Mouse (Mus musculus) right cerebral cortex, postnatal 36 days (tissue): ENCODE measurements around the gene Gm15517.
"Not testable (repeated sequence)": the region's sequence is repeated elsewhere in the genome, so short reads cannot be mapped to it uniquely, and the experiment has no call there.

Experiments used
- DNase-seq, 2 experiments: peaks; one replicate each; pipeline ENCODE4 v3.0.0; 2022; ENCODE audit warnings: low spot score in 2 of 2, mixed read lengths in 1 of 2

The Gm15517 gene

DNA sequence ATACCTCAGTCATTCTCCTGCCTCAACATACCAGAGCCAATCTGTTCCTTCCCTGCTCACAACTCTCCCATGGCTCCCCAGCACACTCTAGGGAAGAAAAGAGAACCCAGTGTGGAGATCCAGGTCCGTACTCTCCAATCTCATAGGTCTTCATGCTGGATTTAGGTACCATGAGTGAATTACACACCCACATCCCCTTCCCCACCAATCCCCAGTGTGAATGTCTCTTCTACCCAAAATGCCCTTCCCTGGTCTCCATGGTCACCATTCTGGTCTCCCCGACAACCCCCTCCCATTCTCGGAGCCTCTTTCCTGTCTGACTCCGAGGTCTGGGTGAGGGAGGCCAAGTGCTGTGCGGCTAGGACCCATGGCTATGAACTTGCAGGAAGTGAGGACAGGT, at the start of gene Gm15517:
Gm15517 (plus strand) TSS at position 301 of the 400 bp plus-strand sequence.
- DNase-seq: no peak

DNA sequence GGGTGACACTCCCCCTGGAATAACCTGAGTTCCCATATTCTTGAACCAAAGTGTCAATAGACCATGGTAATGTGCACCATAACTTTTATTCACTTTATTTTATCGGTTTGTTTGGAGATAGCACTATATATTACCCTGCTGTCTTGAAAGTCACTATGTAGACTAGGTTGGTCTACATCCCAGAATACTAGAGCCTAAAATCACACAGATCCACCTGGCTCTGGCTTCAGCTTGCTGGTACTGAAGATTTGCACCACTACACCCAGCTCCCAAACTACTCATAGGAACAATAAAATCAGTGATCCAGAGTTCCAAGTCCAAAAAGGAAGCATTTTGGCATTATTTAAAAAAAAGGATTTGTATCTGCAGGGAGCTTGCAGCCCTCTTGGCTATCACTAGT, 45.6 kb upstream of the Gm15517 start, which contains the start of gene Klk1b5:
Klk1b5 (plus strand) TSS at position 301 of the 400 bp plus-strand sequence.
- no peak for DNase-seq

DNA sequence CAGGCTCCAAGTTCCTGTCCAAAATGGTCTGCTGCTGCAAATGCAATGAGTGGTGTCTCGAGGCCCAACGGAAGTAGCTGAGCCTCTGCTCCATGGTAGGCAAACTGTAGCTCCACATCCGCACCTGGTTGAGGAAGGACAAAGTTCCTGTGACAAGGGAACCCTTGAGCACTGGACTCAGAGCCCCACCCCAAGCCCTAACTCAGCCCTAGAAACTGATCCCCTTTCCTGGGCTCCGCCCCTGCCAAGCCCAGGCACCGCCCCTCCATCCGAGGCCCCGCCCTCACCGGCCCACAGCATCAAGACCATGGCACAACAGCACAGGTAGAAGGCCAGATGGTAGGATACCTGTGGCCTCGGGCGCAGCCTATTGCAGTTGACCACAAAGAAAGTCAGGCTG, 39.6 kb upstream of the Gm15517 start:
- DNase-seq: not testable (repeated sequence)

DNA sequence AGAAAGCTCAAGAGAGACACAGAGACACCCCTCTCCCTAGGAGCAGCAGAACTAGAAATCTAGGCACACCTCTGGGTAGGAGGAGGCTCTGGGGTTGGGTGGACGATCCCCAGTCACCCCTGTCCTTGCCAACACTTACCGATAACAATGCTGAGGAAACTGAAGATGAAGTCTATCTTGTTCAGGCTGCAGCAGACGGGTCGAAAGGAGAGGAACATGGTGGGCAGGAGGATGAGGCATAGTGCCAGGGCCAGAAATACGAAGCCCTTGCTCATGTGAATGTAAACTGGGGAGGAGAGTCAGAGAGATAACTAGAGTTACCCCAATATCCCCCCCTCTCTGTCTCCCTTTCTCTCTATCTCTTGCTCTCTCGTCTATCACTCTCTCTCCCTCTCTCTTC, 38.9 kb upstream of the Gm15517 start:
- DNase-seq: not testable (repeated sequence)

DNA sequence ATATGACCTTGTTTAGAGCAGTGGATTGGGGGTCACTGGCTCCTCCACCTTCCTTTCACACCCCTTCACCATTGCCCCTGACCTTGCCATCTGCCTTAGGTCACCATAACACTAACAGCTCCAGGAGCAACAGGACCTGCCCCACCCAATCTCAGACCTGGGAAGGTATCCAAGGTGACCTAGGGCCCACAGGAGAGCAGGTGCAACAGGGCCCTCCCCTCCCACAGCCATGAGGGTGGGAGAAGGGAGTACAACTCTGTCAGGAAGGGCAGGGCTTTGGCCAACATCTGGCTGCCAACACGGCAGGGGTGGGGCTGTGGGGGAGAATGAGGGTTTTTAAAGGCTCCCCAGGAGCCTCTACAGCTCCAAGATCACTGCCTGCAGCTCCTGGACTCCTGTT, 36.2 kb upstream of the Gm15517 start, which contains the start of gene Klk1:
Klk1 (plus strand) TSS at position 285 of the 400 bp plus-strand sequence.
- no peak for DNase-seq

DNA sequence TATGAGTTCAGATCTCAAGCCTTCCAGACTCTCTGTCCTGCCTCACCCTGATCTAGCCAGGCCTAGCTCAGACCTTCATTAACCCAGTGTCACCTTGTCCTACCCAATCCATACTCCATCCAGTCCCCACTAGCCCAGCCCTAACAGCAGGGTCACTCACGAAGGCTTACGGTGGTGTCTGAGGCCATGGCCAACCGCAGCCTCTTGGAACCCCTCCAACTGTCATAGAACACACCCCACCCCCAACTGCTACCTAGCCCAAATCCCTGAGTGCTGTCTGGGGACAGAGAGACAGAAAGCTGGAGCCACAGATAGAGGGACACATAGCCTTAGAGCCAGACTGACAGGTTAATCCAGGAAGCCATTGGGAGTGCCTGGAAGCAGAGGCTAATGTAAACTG, 25.3 kb upstream of the Gm15517 start, which contains the start of gene Gm36864:
Gm36864 (plus strand) TSS at position 269 of the 400 bp plus-strand sequence.
- DNase-seq: no peak

DNA sequence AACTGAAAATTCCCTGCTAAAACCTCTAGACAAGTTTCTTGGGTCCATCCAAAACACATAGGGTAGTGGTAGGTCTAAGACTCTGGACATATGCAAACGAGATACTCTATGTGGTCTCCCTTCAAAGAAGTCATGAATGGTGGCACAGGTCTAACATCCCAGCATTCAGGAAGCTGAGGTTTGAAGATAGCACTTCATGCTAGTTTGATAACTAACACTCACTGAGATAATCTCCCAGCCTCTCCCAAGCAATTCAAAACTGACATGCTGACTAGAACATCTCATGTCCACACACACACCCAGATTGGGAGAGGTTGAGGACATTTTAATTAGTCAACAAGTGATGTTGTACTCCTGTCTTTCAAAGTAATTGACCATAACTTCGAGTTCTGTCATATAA, 21.3 kb upstream of the Gm15517 start:
- DNase-seq: no peak

DNA sequence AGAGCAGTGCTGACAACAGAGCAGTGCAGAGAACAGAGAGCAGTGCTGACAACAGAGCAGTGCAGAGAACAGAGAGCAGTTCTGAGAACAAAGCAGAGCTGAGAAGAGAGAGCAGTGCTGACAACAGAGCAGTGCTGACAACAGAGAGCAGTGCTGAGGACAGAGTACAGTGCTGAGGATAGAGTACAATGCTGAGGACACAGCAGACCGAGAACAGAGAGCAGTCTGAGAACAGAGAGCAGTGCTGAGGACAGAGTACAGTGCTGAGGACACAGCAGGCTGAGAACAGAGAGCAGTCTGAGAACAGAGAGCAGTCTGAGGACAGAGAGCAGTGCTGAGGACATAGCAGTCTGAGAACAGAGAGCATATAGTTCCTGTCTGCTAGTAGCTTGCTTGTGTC, 20.5 kb upstream of the Gm15517 start:
- no peak for DNase-seq

DNA sequence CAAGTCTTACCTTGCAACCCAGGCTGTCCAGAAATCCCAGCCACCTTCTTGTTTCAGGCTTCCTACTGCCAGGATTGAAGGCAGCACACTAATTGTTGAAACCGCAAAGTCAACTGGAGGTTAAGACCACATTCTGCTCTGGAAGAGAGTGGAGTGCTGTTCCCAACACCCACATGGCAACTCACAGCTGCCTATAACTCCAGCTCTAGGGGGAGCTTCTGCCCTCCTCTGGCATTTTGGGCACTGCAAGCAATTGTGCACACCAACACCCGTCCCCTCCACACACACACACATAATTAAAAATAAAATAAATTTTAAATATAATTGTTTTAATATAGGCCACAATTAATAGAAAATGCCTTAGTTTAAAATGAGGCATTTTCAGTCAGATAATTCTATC, 20.1 kb upstream of the Gm15517 start:
- DNase-seq: no peak

DNA sequence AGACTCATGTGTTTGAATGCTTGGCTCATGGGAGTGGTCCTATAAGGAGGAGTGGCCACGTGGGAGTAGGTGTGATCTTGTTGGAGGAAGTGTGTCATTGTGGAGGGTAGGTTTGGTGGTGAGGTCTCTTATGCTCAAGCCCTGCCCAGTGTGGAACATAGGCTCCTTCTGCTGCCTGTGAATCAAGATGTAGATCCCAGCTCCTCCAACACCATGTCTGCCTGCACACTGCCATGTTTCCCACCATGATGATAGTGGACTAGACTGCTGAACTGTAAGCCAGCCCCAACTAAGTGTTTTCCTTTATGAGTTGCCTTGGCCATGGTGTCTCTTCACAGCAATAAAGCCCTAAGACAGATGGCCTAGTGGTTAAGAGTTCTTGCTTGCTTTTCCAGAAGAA, 17.2 kb upstream of the Gm15517 start:
- no peak for DNase-seq

DNA sequence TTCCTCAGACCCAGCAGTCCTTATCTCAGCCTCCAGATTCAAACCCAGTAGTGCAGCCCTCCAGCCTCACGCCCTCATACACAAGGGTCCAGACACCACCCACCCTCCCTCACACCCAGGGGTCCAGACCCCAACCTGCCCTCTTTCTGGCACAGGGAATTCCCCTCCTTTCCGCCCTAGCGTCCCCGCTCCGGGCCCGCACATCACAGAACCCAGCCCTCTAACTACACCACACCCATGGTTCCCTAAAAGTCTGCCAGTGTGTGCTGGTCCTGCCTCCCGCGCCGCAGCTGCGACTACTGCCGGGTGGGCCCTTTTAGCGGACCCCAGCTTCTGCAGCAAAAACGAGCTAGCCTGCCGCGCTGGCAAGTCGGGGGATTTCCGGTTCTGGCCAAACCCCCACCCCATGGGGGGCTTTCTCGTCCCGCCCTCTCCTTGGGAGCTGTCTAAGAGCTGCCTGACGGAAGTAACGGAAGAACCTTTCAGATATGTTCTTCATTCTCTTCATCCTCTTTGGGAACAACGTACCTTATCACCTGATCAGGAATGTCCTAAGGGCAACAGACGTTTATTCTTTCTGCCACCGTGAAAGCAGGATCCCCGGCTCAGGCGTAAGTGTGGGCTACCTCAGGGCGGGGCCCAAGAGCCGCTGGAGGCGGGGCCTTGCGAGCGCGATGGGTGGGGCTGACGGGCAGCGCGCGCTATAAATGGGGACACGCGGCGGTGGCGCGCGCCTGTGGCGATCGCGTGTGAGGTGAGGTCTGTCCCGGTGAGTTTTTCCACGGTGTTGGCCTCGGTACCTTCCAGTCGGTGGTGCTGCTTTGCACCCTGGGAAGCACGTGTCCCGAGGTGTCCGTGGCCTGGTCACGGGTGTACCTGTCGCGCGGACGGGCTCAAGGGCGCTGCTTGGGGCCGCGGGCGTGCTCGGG, 14.9 kb upstream of the Gm15517 start, which contains the start of the genes 1700028J19Rik and 2410002F23Rik:
1700028J19Rik (minus strand) TSS at position 641 of the 929 bp plus-strand sequence.
2410002F23Rik (plus strand) TSS at position 668 of the 929 bp plus-strand sequence.
- DNase-seq: peak; percentile 83 to 86

DNA sequence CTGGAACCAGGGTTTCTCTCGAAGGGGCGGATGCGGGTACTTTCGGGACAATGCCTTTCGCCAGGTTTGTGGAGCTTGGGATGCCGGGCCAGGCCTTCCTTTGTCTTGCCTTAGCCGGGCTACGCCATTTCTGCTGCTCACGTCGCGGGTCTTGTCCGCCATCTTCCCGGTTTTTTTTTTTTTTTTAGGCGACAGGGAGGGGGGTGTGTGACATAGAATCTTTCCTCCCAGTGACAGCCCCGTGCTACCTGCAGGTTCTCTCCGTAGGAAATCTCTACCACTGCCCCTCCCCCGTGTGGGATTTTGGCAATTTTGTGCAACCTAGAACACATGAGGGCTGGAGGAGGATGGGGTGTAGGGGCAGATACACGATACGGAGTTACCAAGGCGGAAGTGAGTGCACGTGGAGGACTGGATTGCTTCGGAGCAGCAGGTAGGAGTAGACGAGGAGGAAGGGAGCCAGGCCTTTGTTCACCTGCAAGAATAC, 14.2 kb upstream of the Gm15517 start:
- DNase-seq: peak; percentile 35 to 39

DNA sequence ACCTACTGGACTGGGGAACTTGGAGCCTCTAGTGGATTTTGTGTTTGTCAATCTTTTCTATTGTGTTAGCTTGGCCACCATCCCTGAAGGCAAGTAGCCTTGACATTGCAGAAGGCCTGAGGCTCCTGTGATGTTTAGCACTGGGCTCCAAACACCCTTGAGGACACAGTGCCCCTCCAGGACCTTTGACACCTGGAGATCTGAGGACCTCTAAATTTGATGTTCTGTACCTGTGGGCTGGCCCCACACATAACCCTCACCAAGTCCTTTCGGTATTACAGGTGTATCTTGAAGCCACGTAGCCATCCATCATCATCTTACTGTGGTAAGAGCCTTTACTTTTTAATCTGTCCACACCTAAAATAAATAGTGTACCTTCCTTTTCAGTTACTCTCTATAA, 13.3 kb upstream of the Gm15517 start:
- DNase-seq: no peak

DNA sequence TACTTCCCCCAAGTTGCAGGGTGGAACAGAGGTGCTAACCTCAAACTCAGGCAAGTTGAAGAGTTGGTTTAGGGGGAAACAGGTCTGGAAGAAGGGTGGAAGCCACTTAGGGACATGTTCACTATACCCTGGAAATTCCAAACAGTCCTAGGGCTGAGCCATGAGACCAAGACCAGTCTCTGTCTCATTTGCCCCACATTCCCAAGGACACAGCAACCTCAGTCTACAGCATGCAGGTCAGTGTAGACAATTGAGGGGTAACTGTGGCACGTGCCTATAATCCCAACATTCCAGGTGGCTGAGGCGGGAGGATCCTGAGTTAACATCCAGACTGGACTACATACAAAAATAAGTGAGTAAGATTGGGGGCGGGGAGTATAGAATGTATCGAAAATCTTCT, 12.0 kb upstream of the Gm15517 start:
- DNase-seq: no peak

DNA sequence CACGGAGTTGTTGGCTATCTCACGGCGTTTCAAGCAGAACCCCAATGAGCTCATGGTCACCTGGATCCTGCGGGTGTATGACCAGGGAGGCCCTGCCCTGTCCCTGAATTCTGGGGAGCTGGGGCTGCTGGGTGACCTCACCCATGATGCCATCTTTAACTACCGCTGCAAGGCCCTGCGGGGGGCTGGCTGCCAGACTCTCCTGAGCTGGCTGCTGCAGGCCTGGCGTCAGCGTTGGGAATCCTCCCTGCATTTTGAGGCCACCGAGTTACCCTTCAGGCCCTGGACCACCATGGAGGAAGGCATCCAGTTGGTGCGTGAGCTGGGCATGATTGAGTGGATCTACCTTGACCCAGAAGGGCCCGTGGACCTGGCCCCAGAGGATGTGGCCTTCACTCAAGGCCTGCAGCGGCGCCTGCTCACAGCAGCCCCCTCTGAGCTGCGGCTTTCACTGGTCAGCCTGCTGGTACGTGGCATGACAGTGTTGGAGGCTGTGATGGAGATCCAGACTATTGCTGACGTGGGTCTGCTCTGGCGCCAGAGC, 10.4 kb upstream of the Gm15517 start:
- not testable (repeated sequence) for DNase-seq

DNA sequence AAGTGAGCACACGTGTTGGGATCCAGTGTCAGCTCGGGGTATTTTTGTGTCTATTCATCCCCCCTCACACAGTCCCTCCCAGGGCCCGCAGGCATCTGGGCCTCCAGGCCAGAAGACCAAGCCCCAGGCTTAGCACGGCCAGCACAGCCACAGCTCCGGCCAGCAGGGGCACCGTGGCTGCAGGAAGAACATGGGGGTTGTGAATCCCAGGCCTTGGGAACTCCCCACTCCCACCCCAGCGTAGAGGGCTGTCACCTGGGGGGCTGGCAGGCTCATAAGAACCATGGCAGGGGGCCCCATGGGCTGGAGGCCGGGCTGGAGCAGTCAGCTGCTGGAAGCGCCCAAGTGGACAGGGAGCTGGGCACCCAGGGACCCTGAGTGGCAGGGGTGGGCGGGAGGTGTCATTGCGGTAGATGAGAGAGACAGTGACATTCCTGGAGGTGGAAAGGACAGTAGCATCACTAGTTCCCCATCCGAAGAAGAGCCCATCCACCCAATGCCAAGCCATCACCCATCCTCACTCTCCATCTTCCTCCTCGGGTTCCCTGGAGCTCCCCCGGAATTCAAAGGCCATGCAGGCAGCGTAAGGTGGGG, 8.1 kb upstream of the Gm15517 start:
- DNase-seq: no peak

DNA sequence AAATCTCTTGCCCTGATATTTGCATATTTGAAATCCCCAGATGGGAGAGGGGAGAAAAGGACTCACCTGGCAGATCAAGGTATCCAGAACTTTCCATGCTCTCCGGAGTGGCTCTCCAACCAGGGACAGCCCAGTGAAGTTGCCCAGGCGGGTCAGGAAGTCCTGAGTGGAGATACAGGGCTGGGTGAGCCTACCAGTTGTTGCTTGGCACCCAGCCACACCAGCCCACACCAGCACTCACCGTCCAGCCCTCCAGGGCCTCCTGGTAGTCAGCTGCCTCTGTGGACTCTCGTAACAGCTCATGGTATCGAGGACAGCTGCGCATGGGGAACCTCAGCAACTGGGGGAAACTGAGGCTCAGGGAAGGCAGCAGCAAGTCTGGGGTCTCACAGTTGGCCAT, 6.3 kb upstream of the Gm15517 start:
- no peak for DNase-seq

DNA sequence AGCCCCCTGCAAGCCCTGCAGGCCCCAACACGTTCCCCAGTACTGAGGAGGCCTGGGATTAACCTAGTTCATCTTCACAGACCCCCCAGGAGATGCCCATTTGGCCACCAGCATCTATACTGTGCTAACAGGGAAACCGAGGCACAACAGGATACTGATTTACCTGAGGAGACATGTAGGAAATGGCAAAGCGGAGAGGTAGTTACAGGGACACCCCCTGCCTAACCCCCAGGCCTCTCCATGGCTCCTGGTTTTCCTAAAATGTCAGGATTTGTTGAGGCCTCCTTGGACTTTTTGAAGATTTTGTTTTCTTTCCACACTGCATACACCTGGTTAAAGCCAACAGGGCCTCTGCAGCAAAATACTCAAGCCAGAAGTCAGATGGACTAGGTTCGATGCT, 4.0 kb upstream of the Gm15517 start, which contains the start of gene Acp4:
Acp4 (minus strand) TSS at position 101 of the 400 bp plus-strand sequence.
- DNase-seq: no peak

DNA sequence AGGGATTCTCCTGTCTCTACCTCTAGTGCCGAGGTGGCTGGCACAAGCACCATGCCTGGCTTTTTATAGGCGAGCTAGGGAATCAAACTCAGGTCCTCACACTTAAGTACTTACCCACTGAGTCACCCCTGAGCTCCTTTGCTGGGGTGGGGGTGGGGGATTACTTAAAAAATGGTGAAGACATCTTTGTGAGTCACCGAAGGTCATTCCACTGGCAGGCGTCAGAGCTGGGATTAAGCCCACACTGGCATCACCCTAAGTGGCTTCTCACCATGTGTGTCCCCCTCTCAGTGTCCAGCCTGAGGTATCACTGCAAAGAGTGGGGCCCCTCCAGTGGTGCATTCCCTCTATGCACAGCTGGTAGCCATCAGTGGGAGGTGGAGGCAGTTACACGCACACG, 837 bp upstream of the Gm15517 start:
- no peak for DNase-seq

DNA sequence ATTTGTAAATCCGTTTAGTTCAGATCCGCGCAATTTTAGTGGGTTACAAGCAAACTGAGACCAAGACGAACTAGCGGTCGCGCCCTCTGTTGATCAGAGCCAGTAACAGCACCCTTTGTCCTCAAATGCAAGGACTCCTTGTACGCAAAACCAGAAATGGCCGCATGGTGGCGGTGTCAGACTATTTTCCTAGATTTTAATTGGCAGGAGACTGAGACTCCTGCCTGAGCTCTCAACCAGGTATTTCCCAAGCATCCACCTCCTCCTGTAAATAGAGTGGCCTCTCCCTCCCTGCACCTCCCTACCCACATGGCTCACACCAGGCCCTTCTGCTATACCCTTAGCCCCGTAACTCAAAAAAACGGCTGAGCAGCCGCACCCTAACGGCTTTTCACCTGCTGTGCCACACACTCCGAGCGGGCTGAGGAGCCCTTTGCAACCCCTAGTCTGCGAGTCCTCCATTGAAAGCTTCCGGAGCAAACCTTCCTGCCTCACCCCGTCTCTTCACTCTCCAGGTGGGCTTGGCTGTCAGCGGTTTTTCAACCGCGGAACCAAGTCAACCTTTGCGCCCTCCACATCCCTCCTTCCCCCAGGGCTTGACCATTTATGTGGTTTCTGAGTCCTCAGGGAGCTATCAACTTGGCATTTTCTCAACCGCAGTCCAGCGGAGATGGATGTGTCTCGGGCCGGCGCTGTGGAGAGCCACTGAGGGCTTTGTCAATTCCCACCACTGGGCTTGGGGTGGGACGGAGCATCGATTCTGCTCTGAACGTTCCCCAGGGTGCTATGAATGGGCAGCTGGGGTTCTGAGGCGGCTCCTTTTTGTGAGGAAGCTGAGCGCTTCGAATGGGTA, 1.8 kb downstream of the Gm15517 start:
- peak; percentile 90 for DNase-seq

DNA sequence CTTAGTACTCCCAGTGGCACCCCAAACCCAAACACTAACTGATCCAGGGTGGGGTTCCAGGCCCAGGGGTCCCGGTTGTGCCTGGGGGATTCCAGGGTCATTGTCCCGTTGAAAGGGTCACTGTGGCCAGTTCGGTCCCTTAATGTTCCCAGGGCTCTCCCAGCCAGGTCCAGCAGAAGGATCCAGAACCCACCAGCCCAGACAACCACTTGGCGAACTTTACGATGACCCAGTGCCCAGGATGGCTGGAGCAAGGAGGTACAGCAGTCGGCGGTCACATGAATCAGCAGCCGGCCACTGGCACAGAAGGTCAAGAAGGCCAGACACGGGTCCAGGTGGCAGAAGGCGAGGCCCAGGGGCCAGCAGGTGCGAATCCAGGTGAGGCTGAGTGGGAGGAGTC, 6.9 kb downstream of the Gm15517 start:
- DNase-seq: no peak
